Mouse (Mus musculus) spleen, adult 18-20 months (tissue): ENCODE measurements around the gene Lyst.
"Not testable (repeated sequence)": the region's sequence is repeated elsewhere in the genome, so short reads cannot be mapped to it uniquely, and the experiment has no call there.

Experiments
- DNase-seq, 2 experiments: peaks; one replicate each; pipeline ENCODE4 v3.0.0; 2022; ENCODE audit warnings: mixed read lengths in 2 of 2

Lyst gene

DNA sequence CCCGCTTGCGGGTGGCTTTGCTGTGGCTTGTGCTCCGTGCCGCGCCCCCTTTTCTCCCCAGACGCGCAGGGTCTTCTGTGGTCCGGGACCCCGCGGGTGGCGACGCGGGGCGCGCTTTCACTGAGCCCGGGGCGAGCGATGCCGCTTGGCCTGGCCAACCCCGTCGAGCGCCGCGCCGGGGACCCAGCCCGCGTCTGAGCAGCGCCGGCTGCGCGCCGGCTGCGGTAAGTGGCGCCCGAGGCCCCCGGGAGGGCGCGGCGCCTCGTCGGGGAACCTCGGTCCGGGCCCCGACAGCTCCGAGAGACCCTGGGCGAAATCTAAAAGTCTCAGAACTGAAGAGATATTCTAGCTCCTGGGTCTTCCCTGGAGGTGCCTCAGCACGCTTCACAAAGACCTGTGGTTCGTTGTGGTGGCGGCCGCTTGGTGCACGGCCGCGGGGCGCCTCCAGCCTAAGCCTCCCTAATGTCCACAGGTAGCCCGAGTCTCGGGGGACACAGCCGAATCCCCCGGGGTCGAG is 194.3 kb downstream of the Lyst start:
- DNase-seq = no peak

DNA sequence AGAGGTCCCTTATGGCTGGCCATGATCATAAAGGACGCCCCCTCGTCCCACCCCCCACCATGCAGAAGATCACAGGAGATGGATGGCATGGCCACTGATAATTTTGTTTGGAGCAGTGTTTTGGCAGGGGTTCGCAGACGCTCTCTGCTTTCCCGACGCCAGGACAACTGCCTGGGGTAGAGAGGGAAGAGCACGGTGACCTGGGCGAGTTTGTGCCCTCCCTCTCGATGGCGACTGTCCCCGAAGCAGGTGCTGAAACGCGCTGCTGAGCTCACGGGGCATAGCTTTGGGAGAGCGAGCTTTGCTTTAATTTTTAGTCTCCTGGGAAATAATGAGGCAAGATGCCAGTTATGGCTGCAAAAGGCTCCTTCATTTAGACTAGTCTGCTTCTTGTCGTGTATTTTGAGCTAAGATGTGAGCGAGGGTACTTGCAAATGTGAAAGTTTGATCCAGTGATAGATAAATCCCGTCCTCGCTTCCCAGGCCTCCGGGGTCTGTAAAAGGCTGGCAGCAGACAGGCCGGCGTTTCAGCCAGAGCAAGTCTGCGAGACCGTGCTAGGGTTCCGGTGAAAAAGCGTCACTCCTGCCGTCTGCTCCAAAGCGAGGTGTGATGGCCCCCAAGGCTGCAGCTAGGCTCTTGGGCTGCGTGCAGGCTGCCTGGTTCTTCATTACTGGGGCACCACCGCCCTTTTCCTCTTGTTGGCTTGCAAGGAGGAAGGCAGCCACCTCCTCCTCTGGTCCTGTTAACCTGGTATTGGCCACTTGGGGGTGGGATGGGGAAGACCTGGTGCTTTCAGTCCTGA is 195.0 kb downstream of the Lyst start:
- no peak for DNase-seq

GRCm38 (mm10) chr13:13786971-13787370 is 196.8 kb downstream of the Lyst start:
- no peak for DNase-seq

DNA sequence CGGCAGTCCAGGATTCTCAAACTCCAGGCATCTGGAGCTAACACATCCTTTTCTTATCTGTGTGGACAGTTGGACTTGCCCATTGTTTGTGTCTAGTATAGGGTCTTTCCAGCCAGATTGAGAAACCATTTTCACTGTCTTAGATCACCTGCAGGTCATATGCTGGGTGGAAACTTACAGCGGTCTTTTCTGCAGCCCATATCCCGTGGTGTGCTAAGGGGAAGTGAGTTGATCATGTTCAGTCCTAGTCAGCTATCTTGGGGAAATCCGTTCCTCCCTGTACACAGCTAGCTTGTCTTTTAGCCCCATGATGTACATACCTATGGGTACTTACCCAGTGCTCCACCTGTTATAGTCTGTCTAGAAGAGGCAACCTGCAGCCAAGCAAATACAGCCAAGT is 197.9 kb downstream of the Lyst start:
- no peak for DNase-seq

DNA sequence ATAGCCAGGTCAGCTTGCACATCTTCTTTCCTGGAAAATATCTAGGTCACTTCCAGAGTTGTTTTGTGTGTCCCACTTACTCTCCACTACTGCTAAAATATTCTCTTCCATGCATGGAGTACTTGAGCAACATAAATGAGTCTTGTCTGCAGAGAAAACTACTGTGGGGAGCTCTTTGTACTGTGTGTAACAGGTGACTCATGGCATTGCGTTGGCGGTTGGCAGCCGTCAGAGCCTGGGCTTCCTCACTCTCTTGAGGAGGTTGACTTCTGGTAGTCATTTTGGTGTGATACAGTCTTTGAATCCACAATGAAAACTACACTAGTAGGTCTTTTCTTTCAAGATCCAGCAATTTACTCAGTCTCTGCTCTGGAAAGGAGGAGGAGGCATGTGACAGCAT is 201.8 kb downstream of the Lyst start:
- DNase-seq = no peak

DNA sequence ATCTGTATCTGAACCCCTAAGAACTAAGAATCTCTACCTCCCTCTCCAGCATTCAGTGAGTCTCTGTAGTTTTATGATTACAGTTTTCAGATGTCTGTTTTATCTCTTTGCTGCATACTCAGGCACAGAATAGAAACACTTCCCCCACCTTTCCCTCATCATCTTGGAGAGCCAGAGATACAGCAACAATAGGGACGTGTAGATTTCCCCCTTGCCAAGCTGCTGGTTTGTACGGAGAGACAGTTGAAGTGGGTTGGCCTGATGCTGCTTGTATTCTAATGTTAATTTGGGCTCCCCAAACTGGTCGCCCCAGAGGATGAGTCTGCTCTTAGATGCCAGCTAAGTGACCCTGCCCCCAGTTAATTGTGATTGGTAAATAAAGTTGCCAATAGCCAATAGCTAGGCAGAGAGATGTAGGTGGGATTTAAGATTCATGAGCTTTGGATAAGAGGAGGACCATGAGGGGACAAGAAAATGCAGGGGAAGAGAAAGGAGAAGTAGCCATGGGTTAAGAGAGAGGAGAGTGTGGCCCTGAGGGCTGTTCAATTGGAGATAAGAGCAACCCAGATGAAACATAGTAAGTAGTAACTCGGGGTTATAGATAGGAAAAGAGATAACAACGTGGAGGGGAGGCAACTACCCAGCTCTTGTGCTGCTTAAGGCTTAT is 205.1 kb downstream of the Lyst start:
- no peak for DNase-seq

DNA sequence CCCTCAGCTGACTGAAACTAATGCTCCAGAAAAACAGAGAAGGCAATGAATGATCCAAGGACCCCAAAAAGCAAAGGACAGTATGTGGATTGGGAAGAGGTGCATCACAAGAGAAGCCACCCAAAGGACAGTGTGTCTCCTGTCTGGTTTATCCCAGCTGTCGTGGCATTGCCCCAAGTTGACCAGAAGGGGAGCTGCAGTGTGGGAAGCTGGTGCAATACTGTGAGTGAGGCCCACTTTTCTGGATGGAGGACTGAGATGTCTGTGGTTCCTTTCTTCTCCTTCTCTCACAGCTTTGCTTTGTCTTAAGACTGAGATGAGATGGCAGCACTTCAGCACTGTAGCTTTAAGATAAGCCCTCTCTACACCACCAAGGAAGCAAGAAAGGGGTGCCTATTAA is 205.9 kb downstream of the Lyst start:
- no peak for DNase-seq

GRCm38 (mm10) chr13:13797816-13798215 is 207.6 kb downstream of the Lyst start:
- not testable (repeated sequence) for DNase-seq

GRCm38 (mm10) chr13:13798775-13799174 is 208.6 kb downstream of the Lyst start:
- no peak for DNase-seq

GRCm38 (mm10) chr13:13808337-13809132 is 218.3 kb downstream of the Lyst start:
- DNase-seq = no peak

DNA sequence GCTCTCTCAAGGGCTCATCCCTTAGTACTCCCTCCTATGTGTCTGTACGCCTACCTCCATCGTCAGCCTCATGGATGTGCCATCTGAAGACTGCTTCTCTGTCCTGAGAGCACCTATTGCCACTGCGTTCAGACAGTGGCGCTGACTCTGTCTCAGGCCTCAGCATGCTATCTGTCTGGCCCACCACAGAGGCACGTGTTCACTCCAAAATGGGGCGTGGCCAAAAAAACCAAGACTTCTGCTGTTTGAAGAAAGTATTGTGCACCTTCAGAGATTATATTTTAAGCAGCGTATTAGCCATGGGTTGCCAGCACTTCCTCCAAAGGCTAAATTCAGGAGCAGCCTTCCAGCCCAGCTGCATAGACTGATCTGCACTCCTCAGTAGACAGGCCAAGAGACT is 220.7 kb downstream of the Lyst start:
- DNase-seq = no peak

GRCm38 (mm10) chr13:13818696-13819095 is 228.5 kb downstream of the Lyst start:
- DNase-seq = no peak

DNA sequence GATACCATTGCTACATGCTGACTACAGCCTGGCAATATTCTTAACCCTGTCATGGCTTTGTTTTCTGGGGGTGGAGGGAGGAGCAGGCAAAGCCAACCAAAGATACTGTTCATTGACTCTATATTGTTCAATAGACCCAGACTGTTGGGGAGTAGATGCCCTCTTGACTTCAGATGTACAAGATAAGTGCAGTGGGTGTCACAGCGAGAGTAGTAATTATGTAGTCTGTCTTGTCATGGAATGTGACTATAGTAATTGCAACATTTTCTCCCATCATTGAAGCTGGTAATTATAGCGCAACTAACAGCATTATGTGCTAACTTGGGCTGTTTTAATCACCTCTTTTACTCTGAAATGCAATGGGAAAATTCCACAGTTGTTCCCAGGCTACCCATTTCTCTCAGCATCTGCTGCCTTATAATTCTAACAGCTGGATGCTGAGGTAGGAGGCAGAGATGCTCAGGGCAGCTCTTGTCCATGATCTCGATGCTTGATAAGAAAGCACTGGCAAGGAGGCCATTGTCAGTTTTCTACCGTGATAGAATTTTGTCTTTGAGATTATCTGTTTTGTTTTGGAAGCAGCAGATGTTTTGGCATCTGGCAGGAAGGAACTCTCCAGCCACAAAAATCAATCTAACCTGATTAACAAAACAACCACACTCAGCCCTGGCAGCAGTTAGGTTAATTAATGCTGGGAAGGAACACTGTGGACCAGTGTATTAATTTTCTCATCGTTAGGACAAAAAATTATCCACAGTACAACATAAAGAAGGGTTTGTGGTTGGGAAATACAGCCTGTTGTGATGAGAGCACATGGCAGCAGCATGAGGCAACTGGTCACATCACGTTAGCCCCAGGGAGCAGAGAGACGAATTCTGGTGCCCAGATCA is 230.3 kb downstream of the Lyst start:
- DNase-seq = no peak

GRCm38 (mm10) chr13:13824946-13825345 is 234.7 kb downstream of the Lyst start:
- no peak for DNase-seq

DNA sequence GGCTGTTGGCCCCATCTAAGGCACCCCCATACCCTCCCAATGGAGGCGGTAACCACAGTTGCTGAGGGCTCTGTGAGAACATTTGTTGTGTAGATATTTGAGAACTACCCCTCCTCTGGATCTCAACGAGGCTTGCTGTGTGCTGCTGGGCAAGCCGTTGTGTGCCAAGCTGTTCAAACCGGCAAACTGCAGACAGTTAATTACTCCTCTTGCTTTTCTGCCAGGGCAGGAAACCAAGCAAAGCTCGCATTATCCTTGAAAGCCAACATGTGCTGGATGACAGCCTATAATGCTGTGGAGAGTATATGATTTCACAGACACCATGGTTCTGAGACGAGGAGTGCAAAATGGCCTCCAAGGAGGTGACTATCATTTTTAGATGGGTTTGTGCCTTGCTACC is 236.3 kb downstream of the Lyst start:
- no peak for DNase-seq

DNA sequence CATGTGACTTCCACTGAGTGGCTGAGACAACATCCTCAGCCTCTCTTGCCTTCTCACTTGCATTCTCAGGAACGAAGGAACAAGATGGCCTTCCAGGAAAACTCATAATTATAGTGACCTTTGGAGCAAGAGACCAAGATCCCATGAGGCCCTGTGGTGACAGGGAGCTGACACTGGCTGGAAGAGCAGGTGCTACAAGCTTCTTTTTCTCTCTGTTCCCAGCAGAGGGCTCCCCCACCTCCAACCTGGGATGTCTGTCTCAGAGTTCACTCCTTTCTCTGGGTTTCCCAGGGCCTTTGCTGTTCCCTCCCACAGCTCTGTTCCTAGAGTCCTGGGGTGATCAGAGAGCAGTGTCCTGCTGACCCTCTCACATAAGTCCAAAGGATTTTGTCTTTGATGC is 237.9 kb downstream of the Lyst start:
- no peak for DNase-seq
